Mouse (Mus musculus): ENCODE measurements around the gene Sgk1.
"Not testable (repeated sequence)": the region's sequence is repeated elsewhere in the genome, so short reads cannot be mapped to it uniquely, and the experiment has no call there.

The Sgk1 gene

DNA sequence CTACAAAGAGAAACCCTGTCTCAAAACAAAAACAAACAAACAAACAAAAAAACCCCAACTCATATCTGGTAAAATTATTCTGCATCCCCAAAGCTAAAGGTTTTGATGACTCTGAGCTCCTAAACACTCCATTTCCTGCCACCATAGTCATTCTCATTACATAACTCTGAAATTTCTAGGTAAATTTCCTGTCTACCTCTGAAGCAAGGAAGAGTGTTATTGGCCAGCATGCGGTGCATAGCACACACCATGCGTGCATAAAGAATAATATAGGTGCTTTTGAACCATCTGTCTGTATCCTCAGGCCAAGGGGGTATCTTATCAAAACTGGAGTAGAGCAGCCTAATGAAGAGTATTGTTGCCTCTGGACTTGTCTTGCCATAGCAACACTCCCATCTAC lies 13.8 kb upstream of the Sgk1 start:
- DNase-seq (ENCODE audit: low spot score), result no peak

GRCm38 (mm10) chr10:21868623-21869022 lies 13.4 kb upstream of the Sgk1 start:
- DNase-seq (ENCODE audit: low spot score), result no peak

DNA sequence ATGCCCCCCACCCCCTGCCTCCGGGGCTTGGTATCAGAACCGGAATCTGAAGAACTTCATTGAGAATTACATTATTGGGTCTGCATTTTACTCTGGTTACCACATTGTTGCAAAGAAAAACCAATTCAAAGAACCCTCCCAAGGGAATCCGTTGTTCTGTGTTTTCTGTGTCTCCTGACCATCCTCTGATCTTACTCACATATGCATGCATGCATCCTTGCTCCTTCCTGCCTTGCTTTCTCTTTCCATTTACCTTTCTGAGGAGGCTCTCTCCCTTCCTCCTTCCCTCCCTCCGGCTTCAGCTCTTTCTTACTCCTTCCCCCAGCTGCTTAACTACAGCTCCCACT lies 174 bp upstream of the Sgk1 start:
- no peak for DNase-seq (ENCODE audit: low spot score)

GRCm38 (mm10) chr10:21883587-21883986 lies 1.6 kb downstream of the Sgk1 start:
- DNase-seq (ENCODE audit: low spot score), result no peak

DNA sequence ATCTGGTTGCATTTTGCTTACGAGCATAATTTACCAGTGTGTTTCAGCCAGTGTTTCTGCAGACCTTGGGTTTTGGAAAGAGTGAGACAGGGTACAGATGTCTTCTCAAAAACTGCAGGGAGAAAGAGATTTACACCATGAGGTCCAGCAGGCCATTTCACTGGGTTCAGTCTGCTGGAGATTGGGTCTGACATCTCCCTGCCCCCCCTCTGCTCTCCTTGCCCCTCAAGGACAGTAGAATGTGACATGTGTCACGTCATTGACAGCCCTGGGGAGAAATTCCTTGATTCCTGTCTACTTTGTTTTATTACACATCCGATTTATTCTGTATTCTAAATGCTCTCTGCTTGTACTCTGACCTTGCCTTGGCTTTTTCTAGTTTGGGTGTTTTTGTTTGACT lies 2.5 kb downstream of the Sgk1 start:
- no peak for DNase-seq (ENCODE audit: low spot score)

- DNase-seq (ENCODE audit: low spot score), result no peak
These were observed 7.3 kb downstream of the Sgk1 start for GRCm38 (mm10) chr10:21889141-21889765.

DNA sequence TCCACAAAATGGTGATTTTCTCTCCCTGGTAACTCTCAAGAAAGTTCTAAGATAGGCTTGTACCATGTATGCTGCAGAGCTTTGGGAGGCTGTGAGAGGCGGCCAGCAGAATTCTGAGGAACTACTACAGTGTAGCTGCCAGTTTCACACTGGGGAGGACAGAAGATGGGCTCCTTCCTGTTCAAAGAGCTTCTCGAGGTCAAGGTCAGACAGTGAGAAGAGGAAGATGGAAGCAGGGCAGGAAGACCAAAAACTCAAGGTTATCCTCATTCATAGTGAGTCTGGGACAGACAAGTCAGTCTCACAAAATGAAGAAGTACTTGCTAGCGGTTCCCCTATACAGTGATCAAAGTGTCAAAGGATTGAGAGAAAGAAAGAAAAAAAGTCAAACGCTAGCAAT lies 8.3 kb downstream of the Sgk1 start:
- no peak for DNase-seq (ENCODE audit: low spot score)

DNA sequence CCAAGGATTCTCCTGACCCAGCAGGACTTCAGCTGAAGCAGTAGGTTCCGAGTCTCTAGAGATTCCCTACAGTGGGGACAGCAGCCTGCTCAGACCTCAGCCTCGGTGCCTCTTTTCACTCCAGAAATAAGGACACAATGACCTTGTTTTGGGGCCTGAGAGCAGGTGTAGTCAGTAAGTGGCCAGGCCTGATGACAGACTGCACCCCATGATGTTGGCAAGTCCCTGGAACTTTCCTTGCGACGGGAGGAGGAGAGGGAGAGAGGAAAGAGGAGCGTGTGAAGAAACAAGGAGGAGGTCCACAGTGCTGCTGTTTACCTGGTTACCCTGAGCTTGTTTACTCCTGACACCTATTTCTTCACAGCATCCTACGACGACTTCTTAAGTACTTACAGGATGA lies 9.5 kb downstream of the Sgk1 start:
- DNase-seq (ENCODE audit: low spot score), result no peak

GRCm38 (mm10) chr10:21892104-21892503 lies 10.1 kb downstream of the Sgk1 start:
- no peak for DNase-seq (ENCODE audit: low spot score)

DNA sequence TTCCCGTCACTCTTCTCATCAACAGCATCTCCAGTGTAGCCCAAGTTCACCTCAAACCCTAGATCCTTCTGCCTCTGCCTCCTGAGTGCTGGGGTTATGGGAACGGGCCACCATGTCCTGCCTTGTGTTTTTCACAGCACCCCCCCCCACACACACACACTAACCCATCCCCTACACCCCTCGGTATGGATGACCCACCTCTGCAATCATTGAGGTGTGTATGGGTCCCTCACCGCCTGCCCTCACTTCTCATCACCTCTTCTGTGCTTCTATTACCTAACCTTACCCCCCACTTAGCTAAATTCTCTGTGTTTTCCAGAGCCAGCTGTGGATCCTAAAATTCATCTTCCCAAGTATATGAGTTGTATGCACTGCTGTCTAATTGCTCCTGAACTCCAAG lies 16.4 kb downstream of the Sgk1 start:
- DNase-seq (ENCODE audit: low spot score), result no peak

GRCm38 (mm10) chr10:21898851-21899250 lies 16.9 kb downstream of the Sgk1 start:
- not testable (repeated sequence) for DNase-seq (ENCODE audit: low spot score)

DNA sequence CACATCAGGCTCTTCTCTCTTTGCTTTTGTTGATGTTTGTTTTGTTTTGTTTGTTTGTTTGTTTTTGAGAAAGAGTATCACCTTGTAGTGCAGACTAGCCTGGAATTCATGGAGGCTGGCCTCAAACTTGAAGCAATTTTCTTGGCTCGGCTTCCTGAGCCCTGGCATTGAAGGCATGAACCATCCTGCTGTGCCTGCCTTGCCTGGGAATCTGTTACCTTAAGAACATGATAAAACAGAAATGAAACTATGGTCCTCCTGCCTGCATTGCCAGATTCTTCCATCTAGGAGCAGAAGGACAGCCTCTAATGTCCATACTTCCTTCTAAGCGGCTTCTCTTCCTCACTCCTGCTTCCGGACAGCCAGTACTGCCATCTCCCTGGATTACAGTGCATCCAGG lies 17.4 kb downstream of the Sgk1 start:
- DNase-seq (ENCODE audit: low spot score), result no peak

DNA sequence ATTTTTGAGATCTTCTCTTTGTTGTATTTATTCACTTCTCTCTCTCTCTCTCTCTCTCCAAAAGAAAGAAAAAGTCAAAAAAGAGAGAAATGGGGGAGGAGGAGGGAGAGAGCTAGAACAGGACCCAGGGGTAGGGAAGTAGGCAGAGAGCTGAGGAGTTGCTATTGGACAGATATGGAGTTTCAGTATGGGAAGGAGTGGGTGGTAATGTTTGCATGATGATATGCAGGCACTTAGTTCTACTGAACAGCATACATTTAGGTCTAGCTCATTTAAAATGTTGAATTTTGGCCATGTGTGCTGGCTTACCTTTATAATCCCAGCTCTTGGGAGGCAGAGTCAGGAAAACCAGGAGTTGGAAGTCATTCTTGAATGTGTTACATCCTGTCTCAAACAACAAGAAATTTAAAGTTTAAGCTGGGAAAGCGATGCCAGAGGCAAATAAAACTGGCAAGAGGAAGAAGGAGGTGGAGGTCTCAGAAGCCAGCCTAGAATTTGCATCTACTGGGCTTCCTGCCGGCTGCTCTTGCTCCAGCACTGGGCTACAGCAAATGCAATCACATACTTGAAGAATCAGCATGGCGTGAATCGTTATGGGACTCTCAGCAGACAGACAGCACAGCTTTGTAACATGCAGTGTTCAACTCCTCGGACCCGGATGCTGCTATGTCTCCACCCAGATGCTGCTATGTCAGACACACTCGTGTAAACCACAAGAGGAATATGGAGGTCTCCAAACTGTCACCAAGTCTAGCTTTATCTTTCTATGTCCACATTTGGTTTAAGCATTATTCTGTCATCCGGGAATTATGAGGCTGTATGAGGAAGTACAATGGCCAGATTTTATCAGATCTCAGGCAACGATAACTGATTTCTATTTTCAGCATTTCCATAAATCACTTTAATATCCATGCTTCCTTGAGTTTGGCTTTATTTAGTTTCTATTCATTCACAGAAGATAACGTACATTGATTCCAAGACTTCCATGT lies 20.5 kb downstream of the Sgk1 start:
- DNase-seq (ENCODE audit: low spot score), result no peak

GRCm38 (mm10) chr10:21904151-21904550 lies 22.2 kb downstream of the Sgk1 start:
- DNase-seq (ENCODE audit: low spot score), result no peak

- DNase-seq (ENCODE audit: low spot score), result no peak
These were observed 23.6 kb downstream of the Sgk1 start for GRCm38 (mm10) chr10:21905616-21906015.

DNA sequence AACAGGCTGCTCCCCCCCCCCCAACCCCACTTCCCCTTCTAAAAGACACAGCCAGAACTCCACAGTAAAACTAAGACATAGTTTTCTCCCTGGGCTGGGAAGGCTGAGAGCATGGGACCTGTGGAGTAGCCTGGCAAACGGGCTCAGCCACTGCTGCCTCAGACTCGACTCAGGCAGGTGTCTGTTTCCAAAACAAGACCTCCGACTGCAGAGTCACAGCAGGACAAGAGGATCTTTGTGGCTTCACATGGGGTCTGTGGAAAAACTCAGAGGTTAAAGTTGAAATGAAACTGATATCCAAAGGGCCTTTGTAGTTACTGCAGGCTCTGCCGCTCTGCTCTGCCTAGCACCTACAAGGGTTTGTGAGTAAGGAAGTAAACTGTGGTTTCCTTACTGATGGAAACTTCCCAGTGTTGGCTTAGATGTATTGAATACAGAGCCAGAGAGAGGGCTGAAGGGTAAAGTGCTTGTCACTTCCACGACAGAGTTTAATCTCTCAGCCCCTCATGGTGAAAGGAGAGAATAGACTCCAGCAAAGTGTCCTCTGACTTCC lies 25.0 kb downstream of the Sgk1 start:
- no peak for DNase-seq (ENCODE audit: low spot score)

- no peak for DNase-seq (ENCODE audit: low spot score)
These were observed 25.8 kb downstream of the Sgk1 start for GRCm38 (mm10) chr10:21907784-21908183.

- no peak for DNase-seq (ENCODE audit: low spot score)
These were observed 26.7 kb downstream of the Sgk1 start for GRCm38 (mm10) chr10:21908686-21909085.

DNA sequence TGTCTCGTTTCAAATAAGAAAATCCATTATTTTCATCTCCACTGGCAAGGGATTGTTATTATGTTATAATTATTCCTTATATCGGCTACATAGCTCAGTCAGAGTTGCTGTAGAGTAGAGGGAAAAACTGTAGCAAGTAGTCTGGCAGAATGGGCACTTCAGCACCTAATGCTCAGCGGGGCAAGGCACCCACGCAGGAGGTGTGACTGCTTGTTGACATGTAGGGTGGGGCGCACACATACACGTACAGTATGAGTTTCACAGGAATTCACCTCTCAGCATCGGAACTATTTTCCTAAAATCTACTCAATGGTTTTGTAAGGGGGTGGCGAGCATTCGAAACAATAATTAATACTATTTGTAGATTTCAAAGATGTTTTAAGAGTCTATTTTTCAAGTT lies 28.4 kb downstream of the Sgk1 start:
- DNase-seq (ENCODE audit: low spot score), result no peak

- no peak for DNase-seq (ENCODE audit: low spot score)
These were observed 29.4 kb downstream of the Sgk1 start for GRCm38 (mm10) chr10:21911303-21911947.

DNA sequence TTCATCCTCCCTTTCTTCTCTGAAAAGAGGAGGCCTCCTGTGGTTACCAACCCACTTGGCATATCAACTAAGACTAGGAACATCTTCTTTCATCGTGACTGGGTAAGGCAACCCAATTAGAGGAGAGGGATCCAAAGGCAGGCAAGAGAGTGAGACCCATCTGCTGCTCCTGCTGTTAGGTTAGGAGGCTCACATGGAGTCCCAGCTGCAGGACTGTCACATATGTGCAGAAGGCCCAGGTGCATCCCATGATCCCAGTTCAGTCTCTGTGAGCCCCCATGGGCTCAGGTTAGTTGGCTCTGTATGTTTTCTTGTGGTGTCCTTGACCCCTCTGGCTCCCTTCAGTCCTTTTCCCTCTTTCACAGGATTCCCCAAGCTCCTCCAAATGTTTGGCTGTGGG lies 32.8 kb downstream of the Sgk1 start:
- no peak for DNase-seq (ENCODE audit: low spot score)

- no peak for DNase-seq (ENCODE audit: low spot score)
These were observed 34.5 kb downstream of the Sgk1 start for GRCm38 (mm10) chr10:21916301-21917071.

All from testis, postnatal 10 days (tissue).